9 mouse cellular contexts compared by ENCODE assay signal in the genomic region with DNA sequence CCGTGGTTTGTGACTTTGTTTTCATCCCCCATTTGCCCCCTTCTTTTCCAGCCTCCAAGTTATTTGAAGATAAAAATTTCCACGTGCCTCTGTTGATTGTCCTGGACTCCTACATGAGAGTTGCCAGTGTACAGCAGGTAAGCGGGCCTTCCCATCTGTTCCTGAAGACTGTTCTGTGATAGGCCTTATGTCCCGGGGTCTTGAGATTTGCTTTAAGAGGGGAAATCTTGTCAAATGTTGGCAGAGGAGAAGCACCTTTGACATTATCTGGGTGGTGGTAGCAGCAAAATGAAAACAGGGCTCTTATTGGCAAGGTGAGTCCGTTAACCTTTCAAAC. TPM values are rescaled to one million over a fixed set of nuclear protein-coding genes. Genes with fewer than 3 reads are reported as not detected.
DNase-seq lines count a peak whose midpoint lies in the region; ATAC-seq and TF ChIP-seq lines count a peak whose summit lies in the region.
"Had no signal": no experiment of that assay in that cellular context is flagged by ENCODE, and none has a peak within 500 bp of the region (broad histone marks: within the 10 kb centered on the region; RNA-seq: fewer than 3 reads in every experiment).

No protein-coding gene starts in this region.

- no peak for TF ChIP-seq CTCF in E14TG2a.4 (conservative IDR thresholded peaks at IDR 0.05; ENCODE audit: low read length)

- H3K4me3 ChIP-seq in heart, embryonic 10.5 days = peak overlapping the region; percentile 69
- H3K4me3 ChIP-seq in E14TG2a.4 (replicated peaks; ENCODE audit: low read length) = peak overlapping the region; percentile 66
- H3K4me3 ChIP-seq in forebrain, embryonic 12.5 days (replicated peaks) = peak overlapping the region; percentile 49
- peak overlapping the region; percentile 57 for H3K4me3 ChIP-seq in liver, embryonic 11.5 days (ENCODE audit: low read depth, low read length)

- ATAC-seq in forebrain, embryonic 12.5 days (ENCODE audit: low FRiP score) = peak; percentile 31; the same call in 1 of the 2 replicates
- ATAC-seq in liver, embryonic 11.5 days (replicated peaks; ENCODE audit: low FRiP score) = 0 out of 2 replicates have a peak, but pooled peaks have one; percentile 18
- no peak for ATAC-seq in inflammation-experienced regulatory T-cells, adult 6 months

- peak overlapping the region; percentile 89 for H3K27ac ChIP-seq in heart, embryonic 10.5 days
- H3K27ac ChIP-seq in forebrain, embryonic 12.5 days = no peak overlapping the region
- no peak overlapping the region for H3K27ac ChIP-seq in liver, embryonic 11.5 days (ENCODE audit: low read depth, low read length)

- peaks cover 11% of the 10 kb centered on the region for H3K4me1 ChIP-seq in heart, embryonic 10.5 days
- H3K4me1 ChIP-seq in E14TG2a.4 (replicated peaks; ENCODE audit: low read depth, low read length) = peaks cover 11% of the 10 kb centered on the region
- peaks cover 6% of the 10 kb centered on the region; the same call in 1 of the 2 replicates for H3K4me1 ChIP-seq in forebrain, embryonic 12.5 days
- H3K4me1 ChIP-seq in liver, embryonic 11.5 days (replicated peaks; ENCODE audit: control insufficient read depth, insufficient read depth, low read length) = no peaks in the 10 kb centered on the region

- H3K36me3 ChIP-seq in heart, embryonic 10.5 days = no peaks in the 10 kb centered on the region
- no peaks in the 10 kb centered on the region for H3K36me3 ChIP-seq in E14TG2a.4 (ENCODE audit: insufficient read depth, low read length)
- no peaks in the 10 kb centered on the region for H3K36me3 ChIP-seq in forebrain, embryonic 12.5 days (replicated peaks)
- H3K36me3 ChIP-seq in liver, embryonic 11.5 days (ENCODE audit: control insufficient read depth, insufficient read depth, low read length) = no peaks in the 10 kb centered on the region

- H3K9ac ChIP-seq in forebrain, embryonic 12.5 days = peak overlapping the region; percentile 66
- H3K9ac ChIP-seq in liver, embryonic 11.5 days (ENCODE audit: low read depth, low read length) = no peak overlapping the region; the same call in 1 of the 2 replicates

- DNase-seq in heart, embryonic 10.5 days (ENCODE audit: low spot score) = no peak
- DNase-seq in heart, postnatal 36 days = no peak
- no peak for DNase-seq in liver, embryonic 11.5 days (ENCODE audit: low spot score)
- DNase-seq in B cell, adult 2 months = no peak
- no peak for DNase-seq in urinary bladder, postnatal 4 days (ENCODE audit: low spot score in 2 of 2)

- H3K4me2 ChIP-seq in forebrain, embryonic 12.5 days = peak overlapping the region; percentile 76
- H3K4me2 ChIP-seq in liver, embryonic 11.5 days = peak overlapping the region; percentile 74

- intact Hi-C loops in heart, postnatal 36 days (cut with DNase I) = loop anchor here (2.0 to 5.0 kb wide), 2 partner anchors 27 to 66 kb away; no protein-coding TSS in a partner anchor

- 26% methylated on average over 5 of the region's 5 CpGs for WGBS in heart, embryonic 10.5 days
- WGBS in forebrain, embryonic 12.5 days = 39% methylated on average over 5 of the region's 5 CpGs
- 32% methylated on average over 5 of the region's 5 CpGs for WGBS in liver, embryonic 11.5 days

- H3K27me3 ChIP-seq in heart, embryonic 10.5 days (ENCODE audit: insufficient read depth, poor library complexity, severe bottlenecking) = no peaks in the 10 kb centered on the region
- peaks cover 25% of the 10 kb centered on the region for H3K27me3 ChIP-seq in E14TG2a.4 (ENCODE audit: insufficient read depth, low read length)
- no peaks in the 10 kb centered on the region for H3K27me3 ChIP-seq in forebrain, embryonic 12.5 days
- no peaks in the 10 kb centered on the region for H3K27me3 ChIP-seq in liver, embryonic 11.5 days (replicated peaks; ENCODE audit: control insufficient read depth, insufficient read depth, low read length)

- no peaks in the 10 kb centered on the region for H3K9me3 ChIP-seq in heart, embryonic 10.5 days
- H3K9me3 ChIP-seq in E14TG2a.4 (ENCODE audit: low read length) = no peaks in the 10 kb centered on the region
- no peaks in the 10 kb centered on the region for H3K9me3 ChIP-seq in forebrain, embryonic 12.5 days
- no peaks in the 10 kb centered on the region for H3K9me3 ChIP-seq in liver, embryonic 11.5 days (ENCODE audit: control insufficient read depth, low read length)

RNA-seq across cellular contexts. Expression of a gene that starts 0.6 kb away (rescaled TPM):
- polyA plus RNA-seq in heart, embryonic 10.5 days (2016; fragmentation: Nextera tagmentation; extraction: Ambion mirVana) = 3.3 and 3.5 TPM in 2 replicates
- 10 to 100 TPM; 12.5 to 14.3 TPM for total RNA-seq in heart, postnatal 36 days (2021)
- polyA plus RNA-seq in forebrain, embryonic 12.5 days (2016; fragmentation: Nextera tagmentation; extraction: Ambion mirVana) = 3.3 and 3.6 TPM in 2 replicates
- polyA plus RNA-seq in liver, embryonic 11.5 days (2014; fragmentation: Nextera tagmentation; extraction: Ambion mirVana) = 1.9 and 2.2 TPM in 2 replicates
- polyA plus RNA-seq in inflammation-experienced regulatory T-cells, adult 6 months (2017; shearing (Covaris generic)) = under 1 TPM; 0.12 to 0.62 (median 0.15) TPM
- total RNA-seq: MEL had no signal
